Mouse (Mus musculus): ENCODE results near the gene Slc40a1.

GRCm38 (mm10) chr1:45882076-45882475, 44.2 kb downstream of the Slc40a1 start:
- no peak for TF ChIP-seq TCF12 (IDR thresholded peaks at IDR 0.05; ENCODE audit: low read depth, low read length)
- no peak for TF ChIP-seq ETS1 (conservative IDR thresholded peaks at IDR 0.05; ENCODE audit: low read depth, low read length)
- TF ChIP-seq MAX (IDR thresholded peaks at IDR 0.05; ENCODE audit: low read length) = no peak
- TF ChIP-seq HCFC1 (IDR thresholded peaks at IDR 0.05; ENCODE audit: low read depth, low read length) = no peak
- no peak for TF ChIP-seq POLR2A (IDR thresholded peaks at IDR 0.05; ENCODE audit: low read depth, low read length)
- TF ChIP-seq EP300 (IDR thresholded peaks at IDR 0.05; ENCODE audit: low read length) = no peak
- TF ChIP-seq CHD2 (IDR thresholded peaks at IDR 0.05; ENCODE audit: low read length) = no peak
- no peak for TF ChIP-seq GABPA (IDR thresholded peaks at IDR 0.05; ENCODE audit: insufficient replicate concordance, low read depth, low read length)
- TF ChIP-seq CTCF (conservative IDR thresholded peaks at IDR 0.05 in 1 of 2, IDR thresholded peaks at IDR 0.05 in 1 of 2; ENCODE audit: low read depth in 2 of 2, low read length in 2 of 2) = no peak
- no peak for TF ChIP-seq RCOR1 (conservative IDR thresholded peaks at IDR 0.05; ENCODE audit: low read depth, low read length)
- TF ChIP-seq MAZ (IDR thresholded peaks at IDR 0.05; ENCODE audit: low read depth, low read length) = no peak
- TF ChIP-seq MEF2A (IDR thresholded peaks at IDR 0.05; ENCODE audit: borderline replicate concordance, low read depth, low read length) = no peak

All from CH12.LX (cell line).